Mouse (Mus musculus) urinary bladder, postnatal 25 days (tissue): ENCODE measurements around the gene Pik3r5.

Source experiments
- DNase-seq: peaks from one replicate; pipeline ENCODE4 v3.0.0; 2022; ENCODE audit warnings: low spot score

The Pik3r5 gene

GRCm38 (mm10) chr11:68401428-68401827 lies 30.5 kb upstream of the Pik3r5 start:
- DNase-seq: no peak

GRCm38 (mm10) chr11:68404185-68404584 lies 27.7 kb upstream of the Pik3r5 start:
- DNase-seq: no peak

DNA sequence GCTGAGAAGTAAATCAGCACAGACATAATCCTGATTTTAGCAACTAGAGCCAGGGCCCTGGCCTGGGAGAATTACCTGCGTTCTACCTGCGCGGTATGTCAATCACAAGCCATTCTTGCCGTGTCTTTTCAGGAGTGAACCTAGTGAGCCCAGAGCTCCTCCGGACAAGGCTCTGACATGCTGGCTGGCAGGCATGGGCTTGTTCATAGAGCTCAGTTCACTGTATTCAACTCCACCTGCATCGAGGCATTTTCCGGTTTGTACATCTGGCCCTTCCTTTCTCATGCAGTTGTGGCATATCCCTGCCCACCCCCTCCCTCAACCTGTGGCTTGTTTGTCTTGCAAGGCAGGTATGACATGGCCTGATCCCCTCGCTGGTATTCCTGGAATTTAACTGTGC lies 26.3 kb upstream of the Pik3r5 start:
- peak; percentile 28 for DNase-seq

- DNase-seq: no peak
Observed at GRCm38 (mm10) chr11:68407266-68407926, 24.5 kb upstream of the Pik3r5 start.

- DNase-seq: peak; percentile 77
Observed at GRCm38 (mm10) chr11:68408127-68408526, 23.8 kb upstream of the Pik3r5 start.

- no peak for DNase-seq
Observed at GRCm38 (mm10) chr11:68417001-68417400, 14.9 kb upstream of the Pik3r5 start.

GRCm38 (mm10) chr11:68417831-68418230 lies 14.1 kb upstream of the Pik3r5 start:
- no peak for DNase-seq

- DNase-seq: no peak
Observed at GRCm38 (mm10) chr11:68425492-68426315, 6.2 kb upstream of the Pik3r5 start.

- no peak for DNase-seq
Observed at GRCm38 (mm10) chr11:68427083-68427570, 4.8 kb upstream of the Pik3r5 start.

DNA sequence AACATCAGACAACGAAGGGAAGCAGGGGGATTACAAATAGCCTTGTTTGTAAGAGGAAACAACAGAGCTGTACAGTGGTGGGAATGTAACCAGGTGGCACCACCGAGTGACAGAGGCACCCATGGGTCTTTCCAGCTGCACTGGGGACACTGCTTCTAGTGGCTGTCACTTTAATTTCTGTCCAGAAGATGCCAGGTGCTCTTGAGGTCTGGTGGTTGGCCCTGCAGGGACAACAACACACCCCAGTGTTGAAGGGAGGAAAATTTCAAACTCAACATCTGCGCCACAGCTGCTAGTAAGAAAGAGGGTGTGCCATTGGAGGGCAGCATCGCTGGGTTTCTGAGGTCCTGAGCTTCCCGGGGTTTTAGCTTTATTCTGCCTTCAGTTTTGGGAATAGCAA lies 1.3 kb upstream of the Pik3r5 start:
- DNase-seq: no peak

GRCm38 (mm10) chr11:68432361-68433021 lies 570 bp downstream of the Pik3r5 start:
- no peak for DNase-seq

DNA sequence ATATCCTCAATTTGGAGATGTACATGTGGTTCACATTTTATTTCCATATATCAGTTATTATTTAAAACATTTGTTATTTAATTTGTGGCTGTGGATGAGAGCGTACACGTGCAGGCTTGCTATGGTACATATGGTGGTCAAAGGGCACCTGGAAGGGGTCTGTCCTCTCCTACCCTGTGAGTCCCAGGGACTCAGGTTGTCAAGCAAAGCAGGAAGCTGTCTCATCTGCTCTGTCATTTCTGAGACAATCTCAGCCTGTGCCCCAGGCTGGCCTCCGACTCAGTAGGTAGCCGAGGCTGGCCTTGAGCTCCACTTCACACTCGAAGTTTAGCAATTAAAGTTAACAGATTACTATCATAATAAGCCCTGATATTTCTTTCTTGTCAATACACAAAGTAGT lies 1.6 kb downstream of the Pik3r5 start:
- no peak for DNase-seq

- no peak for DNase-seq
Observed at GRCm38 (mm10) chr11:68434697-68435096, 2.8 kb downstream of the Pik3r5 start.

DNA sequence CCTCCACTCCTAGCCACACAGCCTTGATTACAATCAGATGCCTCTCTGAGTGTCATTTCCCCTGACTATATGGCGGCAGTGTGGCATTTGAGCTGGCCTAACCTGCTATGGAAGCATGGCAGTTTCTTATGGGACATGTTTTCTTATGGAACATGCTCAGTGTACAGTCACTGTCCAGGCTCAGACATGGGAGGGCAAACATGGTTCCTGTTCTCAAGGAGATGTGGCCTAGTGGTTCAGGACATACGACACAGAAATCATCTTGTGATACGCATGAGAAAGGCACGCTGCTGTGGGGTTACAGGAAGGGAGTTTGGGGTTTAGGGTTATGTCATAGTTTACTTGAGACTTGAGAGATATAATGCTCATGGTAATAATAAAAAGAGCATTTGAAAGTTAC lies 3.7 kb downstream of the Pik3r5 start:
- DNase-seq: no peak

- no peak for DNase-seq
Observed at GRCm38 (mm10) chr11:68436376-68436775, 4.5 kb downstream of the Pik3r5 start.

GRCm38 (mm10) chr11:68440100-68440499 lies 8.2 kb downstream of the Pik3r5 start:
- DNase-seq: no peak

DNA sequence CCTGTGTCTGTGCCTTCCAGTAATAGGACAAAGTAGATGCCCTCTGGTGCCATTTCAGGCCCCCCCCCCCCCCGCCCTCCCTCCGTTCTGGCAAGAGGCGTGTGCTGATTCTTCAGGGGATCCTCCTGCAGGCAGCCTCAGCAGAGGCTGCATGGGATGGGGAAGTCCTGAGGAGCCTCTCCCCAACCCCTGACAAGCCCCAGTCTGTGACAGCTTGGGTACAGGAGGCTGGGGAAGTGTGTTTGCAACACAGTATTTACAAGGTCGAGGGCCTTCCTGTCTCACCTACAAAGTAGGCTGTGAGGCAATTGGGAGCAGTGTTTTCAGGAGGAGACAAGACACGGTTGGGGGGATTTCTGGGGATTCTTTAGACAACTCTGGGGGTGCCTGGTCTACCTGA lies 9.0 kb downstream of the Pik3r5 start:
- no peak for DNase-seq

DNA sequence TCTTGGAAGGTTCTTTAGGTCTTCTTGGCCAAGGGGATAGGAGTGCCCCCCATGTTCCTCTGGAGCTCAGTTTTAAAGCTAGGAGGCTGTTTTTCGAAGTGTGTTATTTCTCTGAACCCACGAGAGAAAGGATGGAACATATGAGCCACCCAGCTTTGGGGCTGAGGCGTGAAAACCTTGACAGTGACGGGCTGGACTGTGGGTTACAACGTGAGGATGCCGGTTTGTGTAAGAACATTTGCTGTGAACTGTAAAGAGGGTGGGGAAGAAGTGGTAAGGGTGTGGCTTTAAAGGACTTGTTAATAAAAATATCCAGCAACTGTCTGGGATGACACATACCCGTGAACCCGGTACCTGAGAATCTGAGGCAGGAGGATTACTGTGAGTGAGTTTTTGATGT lies 10.4 kb downstream of the Pik3r5 start:
- no peak for DNase-seq

DNA sequence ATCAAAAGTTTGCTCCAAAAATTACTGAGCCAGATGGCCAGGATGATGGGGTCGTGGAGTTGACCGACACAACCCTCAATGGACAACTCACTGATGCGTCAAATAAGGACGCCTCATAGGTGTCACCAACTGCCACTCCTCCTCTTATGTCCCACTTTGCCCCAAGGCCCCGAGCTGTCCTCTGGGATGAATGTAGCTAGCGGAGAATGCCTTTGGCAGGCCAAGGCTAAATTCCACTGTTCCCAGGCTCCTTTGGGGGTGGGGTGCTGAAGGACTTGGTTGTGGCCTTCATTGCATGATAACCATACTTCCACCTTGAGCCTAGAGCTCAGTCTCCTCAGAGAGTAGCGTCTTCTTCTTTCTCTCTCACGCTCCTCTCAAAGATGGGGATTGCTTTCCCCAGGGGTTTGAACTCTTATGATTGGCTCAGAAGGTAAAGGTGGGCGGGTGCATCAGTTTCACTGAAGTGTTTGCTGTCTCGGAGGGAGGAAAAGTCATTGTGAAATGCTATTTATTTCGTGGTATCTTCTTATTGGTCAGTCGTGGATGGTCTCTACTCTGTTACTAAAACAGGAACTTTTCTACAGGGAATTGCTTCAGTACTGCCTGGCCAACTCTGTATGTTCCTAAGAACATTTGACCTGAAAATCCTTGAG lies 11.2 kb downstream of the Pik3r5 start:
- DNase-seq: no peak

- no peak for DNase-seq
Observed at GRCm38 (mm10) chr11:68445901-68446300, 14.0 kb downstream of the Pik3r5 start.

DNA sequence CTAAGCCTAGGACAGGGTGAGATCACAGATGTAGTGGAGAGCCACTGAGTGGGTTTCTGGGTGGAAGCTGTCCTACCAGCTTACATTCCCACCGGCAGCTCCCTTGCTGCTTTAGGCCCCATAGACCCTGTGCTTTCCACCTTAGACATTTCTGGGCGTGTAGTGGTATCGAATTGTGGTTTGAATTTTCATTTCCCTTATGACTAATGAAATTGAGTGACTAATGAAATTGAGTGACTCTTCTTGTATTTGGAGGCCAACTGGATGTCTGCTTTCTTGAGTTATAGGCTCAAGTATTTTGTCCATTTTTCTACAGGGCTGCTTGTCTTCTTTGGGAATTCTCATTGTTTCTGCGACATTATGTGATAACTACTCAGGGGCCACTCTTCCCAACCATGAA lies 14.6 kb downstream of the Pik3r5 start:
- DNase-seq: no peak

- no peak for DNase-seq
Observed at GRCm38 (mm10) chr11:68447242-68447641, 15.3 kb downstream of the Pik3r5 start.
